Mouse (Mus musculus): Measurements from ENCODE around the gene Hmcn1.

Gene Hmcn1

DNA sequence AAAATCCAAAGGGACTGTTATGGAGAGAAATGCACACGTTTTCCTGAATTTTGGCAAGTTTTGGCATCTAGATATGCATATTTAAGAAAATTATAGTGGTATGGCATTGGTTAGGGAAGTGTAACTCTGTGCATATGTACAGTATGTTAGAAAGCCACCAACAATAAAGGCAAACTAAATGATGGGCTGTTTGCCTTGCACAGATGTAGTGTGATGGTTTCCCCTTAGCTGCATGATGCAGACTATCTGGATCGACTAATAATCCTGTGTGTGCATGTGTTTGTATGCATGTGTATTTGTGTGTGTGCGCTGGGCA is 361.4 kb downstream of the Hmcn1 start:
- DNase-seq (ENCODE audit: low spot score): no peak

DNA sequence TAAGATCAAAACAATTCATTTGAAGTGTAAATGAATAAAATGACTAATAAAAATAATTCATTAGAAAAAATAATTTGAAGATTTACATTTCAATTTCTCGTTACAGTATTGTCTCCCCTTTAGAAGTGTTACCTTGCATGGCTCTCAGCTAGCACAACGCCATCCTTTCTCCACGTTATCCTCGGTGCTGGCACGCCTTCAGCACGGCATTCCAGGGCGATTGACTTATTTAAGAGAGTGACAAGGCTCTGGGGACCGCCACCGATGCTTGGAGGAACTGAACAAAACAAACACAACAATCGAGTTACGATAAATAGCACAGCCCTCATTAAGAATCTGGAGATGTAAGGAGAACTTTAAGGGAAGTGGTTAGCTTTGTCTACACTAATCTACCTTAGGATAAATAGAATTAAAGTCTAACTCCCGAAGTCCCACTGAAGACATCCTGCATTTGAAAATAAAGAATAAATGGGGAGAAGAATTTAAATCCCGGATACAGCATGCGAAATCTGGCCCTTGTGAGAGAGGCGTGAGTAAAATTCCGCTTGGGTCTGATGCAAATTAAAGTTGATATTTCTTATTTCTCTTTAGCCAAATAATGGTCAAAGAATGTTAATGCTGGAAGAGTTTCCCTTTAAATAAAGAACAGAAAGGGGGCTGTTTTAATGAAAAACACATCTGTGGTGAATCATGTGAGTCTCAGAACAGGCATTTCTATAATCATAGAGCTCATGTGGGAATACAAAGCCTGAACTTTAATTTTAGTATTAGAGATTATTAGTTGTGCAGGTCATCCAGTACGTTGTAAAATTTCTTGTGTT is 362.0 kb downstream of the Hmcn1 start:
- DNase-seq (ENCODE audit: low spot score): no peak

DNA sequence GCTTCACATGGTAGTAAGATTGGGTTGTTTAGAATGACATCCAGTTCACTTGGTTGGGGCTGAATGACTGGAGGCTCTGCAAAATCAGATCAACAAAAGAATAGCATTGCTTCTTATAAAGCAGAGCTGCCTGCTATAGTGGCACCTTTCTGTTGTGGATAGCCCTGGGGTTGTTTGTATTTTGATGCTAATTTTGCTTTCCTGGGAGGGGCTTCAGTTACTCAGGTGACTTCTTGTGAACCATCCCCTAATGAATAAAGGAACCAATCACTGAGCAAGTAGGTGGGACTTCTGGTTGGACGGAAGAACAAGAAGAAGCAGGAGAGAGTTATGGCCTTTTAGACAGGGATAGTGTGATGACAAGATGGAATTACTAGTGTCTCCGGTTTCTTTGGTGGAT is 370.0 kb downstream of the Hmcn1 start:
- no peak for DNase-seq (ENCODE audit: low spot score)

DNA sequence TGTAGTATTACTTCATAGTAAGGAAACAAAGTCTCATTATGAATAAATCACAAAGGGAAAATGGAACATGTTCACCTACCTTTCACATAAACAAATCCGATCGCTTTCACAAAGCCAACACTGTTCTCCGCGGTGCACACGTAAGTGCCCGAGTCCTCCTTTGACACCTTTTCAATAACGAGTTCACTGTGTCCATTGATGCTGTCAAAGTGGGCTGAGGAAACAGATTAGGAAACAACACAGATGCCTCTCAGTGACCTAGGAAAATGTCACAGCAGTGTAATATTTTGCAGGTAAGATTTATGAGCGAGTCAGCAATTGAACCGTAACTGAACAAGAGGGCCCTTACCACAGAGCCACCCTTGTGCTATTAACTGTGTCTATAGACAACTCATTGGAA is 382.7 kb downstream of the Hmcn1 start:
- DNase-seq (ENCODE audit: low spot score): no peak

DNA sequence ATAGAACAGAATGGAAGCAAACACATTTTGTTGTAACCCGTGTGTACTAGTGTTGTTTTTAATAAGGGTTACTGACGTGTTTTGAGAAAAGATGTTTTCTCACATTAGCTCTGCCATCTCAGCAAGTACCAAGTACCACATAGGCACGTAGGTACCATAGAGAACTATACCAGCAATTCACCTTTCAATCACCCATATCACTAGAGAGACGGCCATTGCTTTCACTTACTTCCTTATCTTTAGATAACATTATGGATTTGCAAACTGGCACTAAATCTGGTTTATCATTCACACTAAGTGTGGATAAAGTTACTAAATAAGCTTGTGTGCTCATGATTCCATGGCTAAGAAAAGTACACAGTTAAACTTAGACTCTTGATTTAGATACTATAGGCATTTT is 387.1 kb downstream of the Hmcn1 start:
- DNase-seq (ENCODE audit: low spot score): no peak

DNA sequence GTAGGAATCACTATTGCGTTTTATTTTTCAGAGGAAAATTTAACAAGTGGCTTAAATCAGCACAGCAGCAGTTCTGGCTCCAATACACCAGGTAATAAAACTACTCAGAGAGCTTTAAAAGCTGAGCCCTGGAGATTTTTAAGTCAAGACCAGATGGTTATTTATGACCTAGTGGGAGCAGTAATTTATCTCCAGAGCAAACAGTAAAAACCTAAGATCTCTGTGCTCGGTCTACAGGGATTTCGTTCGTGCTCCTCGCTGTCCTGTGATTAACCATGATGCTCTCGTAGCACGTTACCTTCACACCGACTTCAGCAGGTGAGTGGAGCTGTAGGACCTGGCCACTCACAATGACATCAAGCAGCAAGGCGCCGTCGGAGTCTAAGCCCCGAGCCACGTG is 399.6 kb downstream of the Hmcn1 start:
- peak; percentile 14 for DNase-seq (ENCODE audit: low spot score)

DNA sequence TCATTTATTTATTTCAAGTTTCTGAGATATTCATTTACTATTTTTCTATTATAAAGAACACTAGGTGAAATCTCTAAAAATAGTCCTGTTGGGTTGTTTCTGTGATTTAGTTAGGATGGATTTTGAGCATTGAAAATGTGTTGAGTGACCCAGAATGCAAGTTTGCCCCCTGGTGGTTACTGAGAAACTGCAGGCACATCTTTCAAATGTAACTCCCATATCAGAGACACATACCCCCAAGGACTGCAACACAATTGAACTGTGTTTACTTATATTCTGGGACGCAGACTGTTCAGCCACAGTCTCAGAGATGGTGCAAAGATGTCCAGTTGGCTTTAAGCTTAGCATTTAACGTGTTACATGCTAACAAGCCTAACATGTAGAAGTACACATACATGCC is 402.0 kb downstream of the Hmcn1 start:
- DNase-seq (ENCODE audit: low spot score): peak; percentile 83

DNA sequence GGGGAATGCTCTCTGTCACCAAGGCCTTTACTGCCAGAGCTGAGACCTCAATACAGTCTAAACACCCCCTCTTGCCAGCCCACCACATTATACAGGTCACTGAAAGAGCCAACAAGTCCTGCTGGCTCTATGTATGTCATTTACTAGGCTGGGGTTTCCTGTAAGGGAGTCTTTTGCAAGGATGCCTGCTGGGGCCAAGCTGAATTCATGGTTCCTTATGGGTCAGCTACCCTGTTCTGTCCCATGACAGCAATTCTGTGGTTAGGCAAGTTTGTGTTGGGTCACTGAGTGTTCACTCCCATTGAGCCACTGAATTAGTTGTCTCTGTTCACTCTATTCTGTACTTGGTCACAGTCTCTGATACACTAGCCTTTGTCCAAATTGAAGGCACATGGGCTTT is 405.8 kb downstream of the Hmcn1 start:
- peak; percentile 63 for DNase-seq (ENCODE audit: low spot score)

DNA sequence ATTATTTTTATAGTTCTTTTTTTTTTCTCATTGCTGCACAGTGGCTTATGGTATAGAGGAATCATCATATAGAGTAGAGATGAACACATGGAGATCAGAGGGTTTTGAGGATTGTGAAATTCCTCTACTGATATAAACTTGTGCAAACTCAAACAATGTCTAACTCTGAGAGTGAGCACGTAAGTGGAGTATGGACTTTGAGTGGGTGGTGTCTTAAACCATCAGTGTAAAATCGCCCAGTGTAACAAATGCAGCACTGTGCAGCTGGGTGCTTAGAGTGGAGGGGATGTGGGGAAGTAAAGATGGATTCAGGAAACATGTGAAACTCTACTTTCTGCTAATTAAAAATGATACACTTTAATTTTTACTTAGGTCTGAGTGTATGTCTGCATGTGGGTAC is 408.8 kb downstream of the Hmcn1 start:
- no peak for DNase-seq (ENCODE audit: low spot score)

DNA sequence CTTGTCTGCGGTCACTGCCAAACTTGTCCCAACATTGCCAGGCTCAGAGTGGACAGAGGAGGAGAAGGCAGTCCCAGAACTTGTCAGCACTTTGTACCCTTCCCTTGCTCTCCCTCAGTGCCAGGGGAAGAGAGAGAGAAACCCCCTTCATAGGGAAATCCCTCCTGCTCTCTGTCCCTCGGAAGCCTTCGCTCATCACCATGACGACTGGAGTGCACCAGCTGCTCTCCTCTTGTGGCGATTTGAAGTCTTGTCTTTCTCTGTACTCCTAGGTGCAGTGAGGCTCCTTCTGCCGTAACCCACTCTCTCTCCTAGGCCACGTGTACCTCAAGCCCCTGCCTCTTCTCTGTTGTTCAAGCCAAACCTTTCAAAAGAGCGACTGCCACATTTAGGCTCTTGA is 409.5 kb downstream of the Hmcn1 start:
- DNase-seq (ENCODE audit: low spot score): peak; percentile 49

DNA sequence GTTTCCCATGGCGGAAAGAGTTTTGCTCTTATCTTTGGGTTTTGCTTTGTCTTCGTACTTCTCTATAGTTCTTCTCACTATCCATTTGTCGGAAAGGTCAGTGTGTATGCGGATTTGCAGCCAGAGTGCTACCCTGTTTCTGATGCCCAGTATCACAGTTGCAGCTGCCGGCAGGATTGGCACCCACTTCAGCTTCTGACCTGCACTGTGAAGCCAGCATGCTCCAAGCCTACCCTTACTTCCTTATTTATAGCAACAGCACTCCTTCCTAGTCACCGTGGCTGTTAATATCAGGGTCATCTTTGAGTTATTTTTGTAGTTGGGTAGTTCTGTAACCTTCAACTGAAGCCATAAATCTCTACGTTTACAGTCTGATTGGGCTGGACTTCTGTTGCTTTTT is 412.7 kb downstream of the Hmcn1 start:
- no peak for DNase-seq (ENCODE audit: low spot score)

DNA sequence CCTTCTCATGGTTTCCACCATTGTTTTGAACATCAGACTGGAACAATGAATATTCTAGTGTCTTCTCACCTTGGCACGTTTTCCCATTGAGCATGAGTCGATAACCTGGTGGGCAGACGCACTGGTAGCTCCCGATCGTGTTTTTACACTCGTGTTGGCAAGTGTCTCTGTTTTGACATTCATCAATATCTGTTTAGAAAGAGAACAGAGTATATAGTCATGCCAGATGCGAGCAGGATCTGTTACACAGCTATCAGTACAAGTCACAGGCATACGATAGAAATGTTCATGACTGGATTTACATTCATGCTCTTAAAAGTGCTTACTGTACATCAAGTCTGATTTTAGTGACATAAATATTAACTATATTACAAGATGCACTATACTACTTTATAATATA is 419.8 kb downstream of the Hmcn1 start:
- DNase-seq (ENCODE audit: low spot score): no peak

DNA sequence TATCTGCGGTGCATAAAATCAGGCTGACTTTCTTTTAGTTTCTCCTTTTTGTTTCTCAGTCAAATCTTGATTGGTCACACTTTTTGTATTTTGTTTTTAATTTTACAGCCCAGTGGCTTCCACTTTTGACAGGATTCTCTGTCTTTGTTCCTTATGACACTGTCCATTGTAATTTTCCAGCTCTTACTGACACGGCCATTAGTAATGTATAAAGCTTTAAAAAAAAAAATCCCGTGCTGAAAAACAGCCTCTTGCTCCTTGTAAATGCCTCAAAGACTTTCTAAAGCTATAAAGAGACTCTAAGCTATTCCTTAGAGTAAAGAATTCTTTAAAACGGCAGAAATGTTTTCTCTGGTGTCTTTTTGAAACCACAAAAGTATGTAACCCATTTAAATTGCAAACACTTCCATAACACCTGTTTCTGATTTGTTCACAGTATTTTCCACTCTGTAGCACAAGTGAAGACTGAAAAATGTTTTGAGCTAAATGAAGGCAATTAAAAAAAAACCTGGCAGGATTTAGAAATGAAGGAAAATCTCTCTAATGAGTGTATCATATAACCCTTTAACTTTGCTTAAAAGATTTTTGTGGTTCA is 422.6 kb downstream of the Hmcn1 start:
- DNase-seq (ENCODE audit: low spot score): peak; percentile 43

DNA sequence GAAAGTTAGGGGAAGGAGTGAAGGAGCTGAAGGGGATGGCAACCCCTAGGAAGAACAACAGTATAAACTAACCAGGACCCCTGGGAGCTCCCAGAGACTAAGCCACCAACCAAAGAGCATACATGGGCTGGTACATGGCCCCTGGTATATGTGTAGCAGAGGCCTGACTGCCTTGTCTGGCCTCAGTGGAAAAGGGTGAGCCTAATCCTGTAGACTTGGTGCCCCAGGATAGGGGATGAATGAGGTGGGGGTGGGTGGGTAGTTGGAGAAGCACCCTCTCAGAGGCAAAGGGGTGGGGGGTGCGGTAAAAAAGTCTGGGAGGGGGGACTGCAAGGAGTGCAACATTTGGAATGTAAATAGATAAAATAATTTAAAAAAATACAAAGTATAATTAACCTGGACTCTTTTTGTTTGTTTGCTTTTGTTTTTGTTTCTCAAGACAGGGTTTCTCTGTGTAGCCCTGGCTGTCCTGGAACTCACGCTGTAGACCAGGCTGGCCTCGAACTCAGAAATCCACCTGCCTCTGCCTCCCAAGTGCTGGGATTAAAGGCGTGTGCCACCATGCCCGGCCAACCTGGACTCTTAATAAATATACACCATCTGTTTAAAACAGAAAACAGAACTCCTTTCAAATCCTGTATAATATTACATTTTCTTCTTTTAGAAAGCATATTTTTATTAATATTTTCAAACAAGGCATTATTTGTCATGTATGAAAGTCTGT is 423.3 kb downstream of the Hmcn1 start:
- DNase-seq (ENCODE audit: low spot score): no peak

DNA sequence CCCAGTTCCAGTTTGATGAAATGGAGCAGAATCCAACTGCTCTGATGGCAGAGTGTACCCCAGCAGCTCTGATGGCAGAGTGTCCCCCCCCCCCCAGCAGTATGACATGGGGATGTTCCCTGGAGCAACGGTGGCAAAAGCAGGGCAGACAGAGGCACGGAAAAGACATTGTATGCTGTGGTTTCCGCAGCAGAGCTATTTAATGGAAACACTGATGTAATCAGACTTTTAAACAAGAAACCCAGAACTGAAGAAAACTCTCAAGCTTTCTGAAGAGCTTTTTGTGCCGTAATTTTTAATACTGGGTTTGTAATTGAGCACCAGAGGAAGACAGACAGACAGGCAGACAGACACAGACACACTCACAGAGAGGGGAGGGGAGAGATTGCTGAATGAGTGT is 426.9 kb downstream of the Hmcn1 start:
- no peak for DNase-seq (ENCODE audit: low spot score)

DNA sequence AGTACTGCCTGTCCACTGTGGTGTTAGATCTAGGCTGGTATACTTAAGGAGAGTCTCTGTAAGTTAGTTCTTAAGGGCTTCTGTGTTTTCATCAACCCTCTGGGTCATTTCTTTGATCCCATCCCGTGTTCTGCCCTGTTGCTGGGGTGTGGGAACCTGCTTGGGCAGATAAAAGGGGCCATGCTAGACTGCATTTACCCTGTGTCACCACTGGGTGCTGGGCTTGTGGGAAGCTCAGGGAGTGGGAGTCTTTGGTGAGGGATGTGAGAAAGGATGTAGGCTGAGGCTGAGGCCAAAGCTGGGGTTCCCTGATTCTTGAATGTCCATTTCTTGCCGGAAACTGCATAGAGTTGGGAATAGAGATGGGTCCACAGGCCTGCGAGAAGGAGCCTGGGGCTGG is 436.6 kb downstream of the Hmcn1 start:
- DNase-seq (ENCODE audit: low spot score): no peak

DNA sequence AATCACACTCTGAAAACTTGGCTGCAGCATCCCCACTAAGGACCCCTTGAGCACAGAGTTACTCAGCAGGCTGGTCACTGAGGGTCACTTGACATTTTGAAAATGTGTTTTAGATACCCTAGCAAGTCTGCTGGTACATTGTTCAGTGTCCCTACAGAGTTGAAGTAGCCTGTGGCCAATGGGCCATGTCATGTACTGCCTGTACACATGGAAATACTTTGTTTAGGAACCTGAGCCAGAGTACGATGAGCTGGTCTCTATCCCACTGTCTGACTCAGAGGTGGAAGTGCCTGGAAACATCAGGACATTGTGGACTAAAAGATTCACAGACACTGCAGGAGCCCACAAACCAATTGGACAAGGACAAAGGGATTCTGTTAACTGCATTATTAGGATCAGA is 441.8 kb downstream of the Hmcn1 start:
- DNase-seq (ENCODE audit: low spot score): no peak

DNA sequence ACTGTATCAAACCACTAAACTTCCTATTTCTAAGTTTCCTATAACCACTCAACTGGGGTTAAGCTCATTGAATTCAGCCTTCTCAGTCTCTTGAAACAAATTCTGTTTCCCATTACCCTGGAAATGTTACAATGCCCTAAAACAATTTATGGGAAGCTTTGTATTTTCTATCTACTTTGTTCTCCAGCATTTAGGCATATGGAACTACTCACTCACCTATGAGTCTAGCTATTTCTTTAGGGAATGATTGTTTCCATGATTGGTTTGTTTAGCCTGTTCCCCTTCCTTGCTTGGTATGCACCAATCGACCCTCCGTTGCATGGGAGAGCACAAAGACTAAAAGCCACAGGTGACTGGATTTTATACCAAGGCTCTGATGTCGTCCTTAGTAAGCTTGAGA is 446.8 kb downstream of the Hmcn1 start:
- DNase-seq (ENCODE audit: low spot score): no peak

DNA sequence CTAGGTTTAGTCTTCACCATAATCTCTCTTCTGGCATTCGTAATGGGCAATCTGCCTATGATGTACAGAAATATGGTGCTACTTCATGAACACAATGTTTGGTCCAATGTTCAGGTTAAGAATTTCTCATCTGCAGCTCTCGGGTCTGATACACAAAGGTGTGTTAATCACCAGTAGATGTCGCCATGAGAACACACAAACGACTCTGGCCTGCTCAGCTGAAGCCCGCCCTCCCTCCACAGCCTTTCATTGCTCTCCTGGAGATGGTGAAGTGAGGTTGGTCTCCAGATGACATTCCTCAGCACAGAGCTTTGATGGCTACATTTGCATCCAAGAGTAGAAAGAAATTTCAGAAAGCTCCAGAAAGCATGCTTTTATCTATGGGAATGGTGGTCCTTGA is 453.0 kb downstream of the Hmcn1 start:
- peak; percentile 91 for DNase-seq (ENCODE audit: low spot score)

DNA sequence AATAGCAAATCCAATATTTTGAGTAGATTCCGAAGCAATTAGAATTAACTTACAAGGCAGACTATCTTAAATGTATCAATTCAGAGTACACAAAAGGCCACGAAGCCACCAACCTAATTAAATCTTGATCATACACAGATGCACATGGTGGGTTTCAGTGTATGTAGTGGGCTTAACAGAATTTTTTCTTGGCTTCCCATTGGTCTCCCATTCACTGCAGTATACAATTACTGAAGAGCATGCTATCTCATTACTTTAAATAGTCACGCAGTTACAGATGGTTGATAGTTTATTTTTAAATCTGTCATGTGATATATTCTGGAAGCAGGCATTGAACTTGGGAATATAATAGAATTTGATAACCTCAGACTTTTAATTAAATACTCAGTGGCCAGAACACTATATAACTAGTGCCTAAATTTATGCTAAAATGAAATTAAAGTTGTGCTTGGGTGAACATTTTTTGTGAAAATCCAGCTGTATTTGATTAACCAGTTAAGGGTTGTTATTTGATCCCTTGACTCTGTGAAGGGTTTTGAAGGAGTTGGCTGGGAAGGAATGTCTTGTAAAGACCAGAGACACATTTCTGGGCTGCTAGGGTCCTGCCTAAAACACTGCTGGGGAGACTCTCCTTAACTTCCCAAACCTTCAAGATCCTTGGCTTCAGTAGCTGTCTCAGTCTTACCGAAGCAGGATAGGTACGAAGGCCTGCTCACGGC is 455.7 kb downstream of the Hmcn1 start:
- peak; percentile 67 for DNase-seq (ENCODE audit: low spot score)

DNA sequence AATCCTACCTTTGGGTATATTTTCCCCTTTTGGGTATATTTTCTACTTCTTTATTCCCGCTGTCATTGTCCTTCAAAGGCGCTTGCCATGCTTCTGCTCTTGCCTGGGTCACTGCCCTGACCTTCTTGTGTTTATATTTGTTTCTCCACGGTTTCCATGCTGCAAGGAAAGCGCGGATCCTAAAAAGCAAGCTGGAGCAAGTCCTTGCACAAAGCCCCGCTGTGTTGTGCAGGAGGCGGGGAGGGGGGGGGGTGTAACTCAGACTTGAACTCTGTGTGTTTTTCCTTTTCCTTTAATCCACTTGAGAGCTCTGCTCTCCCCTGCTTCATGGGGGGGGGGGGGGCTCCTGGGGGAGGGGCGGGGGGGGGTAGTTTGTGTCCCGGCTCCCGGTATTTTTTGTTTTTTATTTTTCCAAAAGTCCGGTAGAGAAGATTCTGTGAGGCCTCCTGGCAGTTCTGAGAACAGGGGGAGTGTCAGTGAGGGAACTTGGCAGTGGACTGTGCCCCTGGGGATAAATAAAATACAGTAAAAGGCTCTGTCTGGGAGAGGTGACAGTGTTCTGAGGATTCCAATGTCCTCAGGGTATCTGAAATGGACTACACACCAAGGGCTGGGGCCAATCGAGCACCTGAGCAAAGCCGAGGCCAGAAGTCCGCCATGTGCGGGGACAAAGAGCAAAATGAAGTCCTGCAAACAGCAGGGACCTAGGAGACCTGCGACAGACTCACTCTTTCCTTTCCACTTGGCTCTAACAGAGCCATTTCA is 457.3 kb downstream of the Hmcn1 start:
- peak; percentile 80 for DNase-seq (ENCODE audit: low spot score)

DNA sequence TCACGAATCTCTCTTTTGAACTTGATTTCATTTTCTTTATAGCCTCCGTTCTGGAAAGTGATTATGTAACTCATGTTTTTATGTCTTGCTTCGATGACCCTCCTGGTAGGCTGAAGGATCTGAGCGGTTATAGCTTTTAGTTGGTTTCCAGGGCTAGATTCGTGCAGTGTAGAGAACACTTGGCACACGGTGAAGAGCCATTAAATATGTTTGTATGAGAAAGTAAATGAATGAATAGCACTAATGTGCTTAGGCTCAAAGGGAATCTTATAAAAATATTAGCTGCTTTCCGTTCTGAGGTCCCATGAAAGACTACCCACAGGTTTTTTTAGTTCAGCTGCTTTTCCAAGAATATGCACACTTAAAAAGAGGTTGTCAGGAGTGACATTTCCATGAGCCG is 458.6 kb downstream of the Hmcn1 start:
- DNase-seq (ENCODE audit: low spot score): no peak

All from embryo, embryonic 10.5 days (tissue).